Mouse (Mus musculus) cerebellum, adult 8-10 months (tissue): ENCODE results near the gene Mzf1.
"Not testable (repeated sequence)": the region's sequence is repeated elsewhere in the genome, so short reads cannot be mapped to it uniquely, and the experiment has no call there.

Source experiments
- DNase-seq: peaks from one replicate; pipeline ENCODE4 v3.0.0; 2022

Mzf1 gene

GRCm38 (mm10) chr7:13054287-13055010 lies at the start of gene Mzf1:
Gene Mzf1, minus strand, starts transcription at chr7:13054764.
- peak; percentile 96 for DNase-seq

- no peak for DNase-seq
These were observed 40.5 kb upstream of the Mzf1 start, which contains the start of gene Vmn1r85 for GRCm38 (mm10) chr7:13095073-13095472. Gene Vmn1r85, minus strand, starts transcription at chr7:13095173.

GRCm38 (mm10) chr7:13072293-13072692 lies 17.7 kb upstream of the Mzf1 start:
- no peak for DNase-seq

DNA sequence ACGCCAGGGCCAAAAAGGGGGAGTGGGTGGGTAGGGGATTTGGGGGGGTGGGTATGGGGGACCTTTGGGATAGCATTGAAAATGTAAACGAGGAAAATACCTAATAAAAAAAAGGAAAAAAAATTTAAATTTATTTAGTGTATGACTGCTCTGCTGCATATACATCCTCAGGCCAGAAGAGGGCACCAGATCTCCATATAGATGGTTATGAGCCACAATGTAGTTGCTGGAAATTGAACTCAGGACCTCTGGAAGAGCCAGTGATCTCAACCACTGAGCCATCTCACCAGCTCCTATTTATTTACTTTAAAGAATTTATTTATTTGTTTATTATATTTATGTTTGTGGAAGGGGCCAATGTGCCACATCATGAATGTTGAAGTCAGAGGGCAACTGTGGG lies 8.8 kb upstream of the Mzf1 start:
- DNase-seq = not testable (repeated sequence)

- DNase-seq = no peak
These were observed 5.0 kb upstream of the Mzf1 start for GRCm38 (mm10) chr7:13059536-13059935.

DNA sequence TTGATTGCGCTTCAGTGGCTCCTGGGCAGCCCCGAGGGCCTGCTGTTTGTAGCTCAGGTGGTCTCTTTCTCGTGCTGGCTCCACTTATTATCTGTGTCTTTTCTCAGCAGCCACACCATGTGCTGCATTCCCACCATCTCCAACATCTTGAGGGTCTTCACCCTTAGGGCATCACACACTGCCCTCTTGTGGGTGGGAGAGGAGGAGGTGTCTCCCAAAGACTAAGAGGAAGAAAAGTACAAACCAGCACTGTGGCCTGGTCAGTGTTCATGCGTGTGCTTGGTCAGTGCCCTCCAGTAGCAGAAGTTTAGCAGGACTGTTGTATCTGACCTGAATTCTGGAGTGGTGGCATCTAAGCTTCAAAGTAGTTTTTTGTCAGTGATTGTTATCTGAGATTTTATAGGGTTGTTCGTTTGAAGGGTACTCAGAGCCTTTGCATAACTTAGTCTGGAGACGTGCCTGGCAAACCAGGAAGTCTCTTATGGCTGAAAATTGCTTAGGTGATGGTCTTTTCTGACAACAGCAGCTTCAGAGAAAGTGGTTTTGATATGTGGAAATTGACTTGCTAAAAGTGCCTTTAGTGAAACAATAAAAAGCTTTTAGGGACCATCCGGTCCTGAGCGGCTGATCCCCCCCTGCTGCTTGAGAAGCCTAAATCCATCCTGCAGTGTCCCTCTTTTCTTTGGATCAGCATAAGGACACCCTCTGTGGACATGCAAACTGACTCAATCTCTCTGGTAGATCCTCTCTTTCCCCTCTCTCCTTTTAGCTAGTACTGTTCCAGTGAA lies 2.5 kb upstream of the Mzf1 start:
- peak; percentile 11 for DNase-seq

GRCm38 (mm10) chr7:13053961-13054286 lies 640 bp downstream of the Mzf1 start:
- DNase-seq = no peak

- peak; percentile 28 for DNase-seq
These were observed 1.1 kb downstream of the Mzf1 start for GRCm38 (mm10) chr7:13053501-13053900.

- peak; percentile 34 for DNase-seq
These were observed 1.6 kb downstream of the Mzf1 start for GRCm38 (mm10) chr7:13053001-13053400.

DNA sequence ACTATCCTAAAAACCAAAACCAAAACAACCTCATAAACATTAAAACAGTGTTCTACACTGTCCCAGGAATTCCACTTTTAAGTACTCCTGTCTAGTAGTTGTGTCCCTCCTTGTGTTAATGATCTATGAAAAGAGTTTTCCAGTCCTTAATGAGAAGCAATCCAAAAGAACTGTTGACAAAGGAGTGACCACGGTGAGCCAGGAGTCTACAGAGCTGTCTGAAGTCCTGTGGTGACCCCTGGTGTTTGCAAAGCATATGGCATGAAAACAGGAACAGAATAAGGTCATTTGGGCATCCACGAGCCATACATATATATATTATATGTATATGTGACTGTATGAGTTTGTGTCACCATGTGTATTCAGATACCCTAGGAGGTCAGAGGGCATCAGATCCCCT lies 8.5 kb downstream of the Mzf1 start:
- DNase-seq = peak; percentile 59

- DNase-seq = no peak
These were observed 10.3 kb downstream of the Mzf1 start for GRCm38 (mm10) chr7:13044254-13044625.

GRCm38 (mm10) chr7:13043445-13044253 lies 10.9 kb downstream of the Mzf1 start:
- DNase-seq = peak; percentile 81

GRCm38 (mm10) chr7:13043120-13043444 lies 11.5 kb downstream of the Mzf1 start:
- no peak for DNase-seq

- no peak for DNase-seq
These were observed 12.1 kb downstream of the Mzf1 start for GRCm38 (mm10) chr7:13042511-13042910.

- DNase-seq = peak; percentile 18
These were observed 13.3 kb downstream of the Mzf1 start for GRCm38 (mm10) chr7:13041256-13041655.

DNA sequence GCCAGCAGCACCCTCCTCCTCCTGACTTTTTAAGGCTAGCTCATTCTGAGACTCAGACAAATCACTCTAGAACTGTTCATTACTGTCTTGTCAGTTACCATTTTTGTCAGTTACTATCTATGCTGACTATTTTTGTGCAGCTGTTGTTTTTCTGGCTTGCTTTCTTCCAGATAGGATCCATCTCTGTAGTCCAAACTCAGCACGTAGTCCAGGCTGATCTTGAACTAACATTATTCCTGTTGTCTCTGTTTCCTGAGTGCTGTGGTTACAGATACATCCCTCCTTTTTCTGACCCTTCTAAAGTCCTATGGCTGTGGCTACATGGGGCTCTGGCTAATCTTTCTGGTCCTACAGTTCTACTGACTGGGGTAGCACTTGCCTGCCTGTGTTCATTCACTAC lies 15.4 kb downstream of the Mzf1 start:
- no peak for DNase-seq

DNA sequence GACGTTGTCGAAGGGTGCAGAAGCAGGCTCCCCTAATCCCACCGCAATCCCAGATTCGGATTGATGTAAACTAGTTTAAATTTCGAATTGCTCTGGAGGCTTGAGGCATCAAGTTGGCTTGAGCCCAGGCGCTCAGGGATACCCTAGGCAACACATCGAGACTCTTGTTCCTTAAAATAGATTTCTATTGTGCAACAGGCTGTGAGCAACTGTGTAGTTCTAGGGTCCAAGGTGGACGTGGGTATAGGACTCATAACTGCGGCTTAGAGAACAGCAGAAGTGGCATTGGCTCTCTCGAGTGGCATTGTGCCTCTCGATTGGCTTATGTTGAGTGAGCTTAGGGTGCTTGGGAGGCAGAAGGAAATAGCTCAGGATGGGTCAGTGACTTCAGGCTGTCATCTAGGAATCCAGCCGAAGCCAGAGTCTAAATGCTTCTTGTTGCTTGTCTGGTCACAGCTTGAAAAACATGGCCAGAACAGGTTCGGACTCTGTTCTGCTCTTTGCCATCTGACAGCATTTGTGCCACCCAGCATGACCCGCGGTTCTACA lies 15.9 kb downstream of the Mzf1 start:
- no peak for DNase-seq

GRCm38 (mm10) chr7:13037901-13038555 lies 16.5 kb downstream of the Mzf1 start, which contains the start of gene Ube2m:
Gene Ube2m, minus strand, starts transcription at chr7:13038275.
- peak; percentile 99 for DNase-seq

- DNase-seq = peak; percentile 56
These were observed 17.2 kb downstream of the Mzf1 start for GRCm38 (mm10) chr7:13037366-13037765.

- DNase-seq = no peak
These were observed 17.8 kb downstream of the Mzf1 start for GRCm38 (mm10) chr7:13036806-13037205.

DNA sequence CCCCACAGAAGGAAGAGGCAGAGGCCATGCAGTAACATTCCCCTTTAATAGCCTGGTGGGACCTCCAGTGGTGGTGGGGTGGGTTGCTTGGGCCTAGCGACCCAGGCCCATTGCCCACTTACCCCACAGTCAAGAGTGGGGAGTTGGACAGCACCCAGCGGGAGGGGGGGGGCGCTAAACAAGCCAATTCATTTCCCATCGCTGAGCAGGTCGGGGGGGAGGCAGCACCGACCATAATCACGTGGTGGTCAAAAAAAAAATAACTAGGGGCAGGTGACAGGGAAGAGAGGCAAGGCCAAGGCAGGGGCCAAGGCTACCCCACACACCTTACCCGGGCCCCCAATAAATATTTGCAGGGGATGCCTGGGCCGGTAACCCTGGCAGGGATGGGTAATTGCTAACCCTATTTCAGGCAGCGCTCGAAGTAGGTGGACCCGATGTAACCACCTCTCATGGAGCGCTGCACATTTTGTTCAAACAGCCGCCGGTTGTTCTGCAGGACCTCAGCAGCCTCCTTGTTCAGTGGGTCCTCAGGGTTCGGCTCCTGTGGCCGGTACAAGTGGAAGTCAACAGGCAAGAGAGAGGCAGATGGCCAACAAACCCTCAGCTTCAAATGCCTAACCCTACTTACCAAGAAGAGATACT lies 19.2 kb downstream of the Mzf1 start:
- DNase-seq = peak; percentile 57
